Mouse (Mus musculus) liver, embryonic 14.5 days (tissue): ENCODE measurements around the gene Olfr933. TPM values are rescaled to one million over a fixed set of nuclear protein-coding genes. Genes with fewer than 3 reads are reported as not detected.

Source experiments
- ATAC-seq: fragments of 200-750 bp; cut with Nextera tagmentation; 2 replicates; pipeline ENCODE4 v1.8.0; 2017; ENCODE audit warnings: moderate number of reproducible peaks, mild to moderate bottlenecking, moderate library complexity; ENCODE audit not compliant: insufficient read depth
- DNase-seq, 3 experiments: peaks; one replicate each; pipeline ENCODE4 v3.0.0-alpha.2; 2012 to 2013; ENCODE audit warnings: low read depth in 3 of 3, low spot score in 3 of 3
- H3K27ac ChIP-seq: fragments of 300-500 bp; sonication (generic); 2 replicates; pipeline ENCODE4 v1.5.1; 2014; ENCODE audit warnings: moderate library complexity, mild to moderate bottlenecking, control low read depth, inconsistent platforms
- H3K27me3 ChIP-seq: fragments of 300-500 bp; sonication (generic); 2 replicates; pipeline ENCODE4 v1.6.1; 2014; ENCODE audit warnings: mild to moderate bottlenecking, low read length, moderate library complexity; ENCODE audit not compliant: control insufficient read depth, insufficient read depth
- H3K36me3 ChIP-seq: fragments of 300-500 bp; sonication (generic); replicated peaks from 2 replicates; pipeline ENCODE4 v1.6.1; 2014; ENCODE audit warnings: low read depth; ENCODE audit not compliant: control insufficient read depth, insufficient read depth
- H3K4me1 ChIP-seq, 2 experiments: fragments of 200-500 bp in 1 of 2; fragments of 300-500 bp in 1 of 2; sonication (generic) in 1 of 2; replicated peaks; 2 replicates each; pipeline ENCODE4 v1.6.1; 2012 to 2014; ENCODE audit warnings: antibody characterized with exemption in 1 of 2, inconsistent platforms in 1 of 2, low read length in 1 of 2; ENCODE audit not compliant: control insufficient read depth in 2 of 2, insufficient read depth in 2 of 2
- H3K4me2 ChIP-seq: fragments of 300-500 bp; sonication (generic); 2 replicates; pipeline ENCODE4 v1.6.1; 2014; ENCODE audit warnings: low read depth, mild to moderate bottlenecking, control low read depth, moderate library complexity
- H3K4me3 ChIP-seq, 2 experiments: fragments of 200-500 bp in 1 of 2; fragments of 300-500 bp in 1 of 2; sonication (generic) in 1 of 2; 2 replicates each; pipeline ENCODE4 v1.5.1; 2012 to 2014; ENCODE audit warnings: low read depth in 2 of 2, low read length in 2 of 2, mild to moderate bottlenecking in 2 of 2, control low read depth in 1 of 2, inconsistent platforms in 1 of 2, moderate library complexity in 1 of 2; ENCODE audit not compliant: insufficient read depth in 1 of 2
- H3K9ac ChIP-seq: fragments of 300-500 bp; sonication (generic); replicated peaks from 2 replicates; pipeline ENCODE4 v1.6.1; 2014; ENCODE audit warnings: mild to moderate bottlenecking, control low read depth, moderate library complexity
- H3K9me3 ChIP-seq: fragments of 300-500 bp; sonication (generic); 2 replicates; pipeline ENCODE4 v1.6.1; 2016; ENCODE audit warnings: low read length, mixed read lengths; ENCODE audit not compliant: control insufficient read depth
- CTCF ChIP-seq: IDR thresholded peaks from 2 replicates; pipeline ENCODE4 v1.5.1; 2016; ENCODE audit warnings: antibody characterized with exemption, low read depth, control low read depth
- EP300 ChIP-seq: IDR thresholded peaks from 2 replicates; pipeline ENCODE4 v1.6.1; 2016; ENCODE audit warnings: antibody characterized with exemption, low read depth
- WGBS: fragments of 180-500 bp; shearing (Covaris S2); extraction: QIAGEN DNeasy Blood & Tissue Kit; methylation state at CpG from one replicate; pipeline ENCODE4 v1.1.7; 2014; ENCODE audit not compliant: insufficient replicate concordance; 5-methylcytosine and 5-hydroxymethylcytosine counted together
- polyA plus RNA-seq, 2 experiments: library from polyadenylated mRNA; depleted of rRNA in 1 of 2; stranded (reverse) in 1 of 2; unstranded in 1 of 2; fragments of >200 nt; fragmentation: Nextera tagmentation in 1 of 2; extraction: Ambion mirVana in 1 of 2; gene quantifications; 2 replicates each; pipeline versions ENCODE4 v1.2.1 to v1.2.3; 2012 to 2014

Gene Olfr933
- polyA plus RNA-seq, 2 experiments = not detected

GRCm38 (mm10) chr9:38999583-38999982 is 27.5 kb downstream of the Olfr933 start, which contains the start of gene Olfr935:
Olfr935 (minus strand) TSS chr9:38999683.
- WGBS = 47% methylated on average over 2 of the region's 2 CpGs

DNA sequence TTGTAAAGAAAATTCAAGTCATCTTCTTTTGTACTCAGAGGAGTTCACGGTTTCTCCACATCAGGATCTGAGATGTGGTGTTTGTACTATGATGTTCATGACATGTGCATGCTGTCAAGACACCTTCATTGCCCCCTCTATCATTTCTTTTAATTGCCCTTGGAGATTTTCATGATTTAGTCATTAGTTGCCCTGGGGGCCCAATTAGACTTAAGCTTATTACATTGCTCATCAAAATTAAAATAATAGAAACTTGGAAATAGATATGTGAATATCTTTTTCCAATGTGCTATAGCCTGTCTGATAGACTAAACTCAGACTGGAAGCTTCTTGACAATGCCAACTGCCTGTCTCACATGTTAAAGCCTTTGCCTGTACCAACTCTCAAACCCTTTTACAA is 51.2 kb downstream of the Olfr933 start, which contains the start of gene Olfr146:
Gene Olfr146, minus strand, starts transcription at position 101 of the 400 bp plus-strand sequence.
- no peak for TF ChIP-seq EP300
- H3K9ac ChIP-seq = no peak within 1 kb of the TSS
- DNase-seq = no peak
- 33% methylated on average over 1 of the region's 1 CpGs for WGBS
- no peak within 1 kb of the TSS for H3K4me2 ChIP-seq
- H3K4me1 ChIP-seq = no peaks in the 10 kb centered on the region
- H3K4me3 ChIP-seq = no peak within 1 kb of the TSS
- no peaks in the 10 kb centered on the region for H3K36me3 ChIP-seq
- H3K27me3 ChIP-seq = no peaks in the 10 kb centered on the region
- no peak for ATAC-seq
- H3K27ac ChIP-seq = no peak within 1 kb of the TSS
- no peaks in the 10 kb centered on the region for H3K9me3 ChIP-seq

More at GRCm38 (mm10) chr9:38999583-38999982, 27.5 kb downstream of the Olfr933 start, which contains the start of gene Olfr935:
- no peaks in the 10 kb centered on the region for H3K27me3 ChIP-seq
- DNase-seq = no peak
- no peaks in the 10 kb centered on the region for H3K36me3 ChIP-seq
- TF ChIP-seq EP300 (no peak), CTCF (no peak)
- no peak within 1 kb of the TSS for H3K4me3 ChIP-seq
- ATAC-seq = no peak
- H3K4me2 ChIP-seq = no peak within 1 kb of the TSS
- H3K9ac ChIP-seq = no peak within 1 kb of the TSS
- no peak within 1 kb of the TSS for H3K27ac ChIP-seq
- no peaks in the 10 kb centered on the region for H3K9me3 ChIP-seq
- H3K4me1 ChIP-seq = no peaks in the 10 kb centered on the region

Other genes starting within 250 kb of the Olfr933 start
- 0.03 and 0.04 TPM in 2 replicates for gene Olfr920, start 220.0 kb upstream of the Olfr933 start, polyA plus RNA-seq (2012; rRNA removed)
- not detected in 2 replicates for gene Olfr920, start 220.0 kb upstream of the Olfr933 start, polyA plus RNA-seq (2014; fragmentation: Nextera tagmentation; extraction: Ambion mirVana)
- not detected in 2 replicates for gene Olfr921, start 199.2 kb upstream of the Olfr933 start, polyA plus RNA-seq (2012; rRNA removed)
- gene Olfr921, start 199.2 kb upstream of the Olfr933 start, polyA plus RNA-seq (2014; fragmentation: Nextera tagmentation; extraction: Ambion mirVana) = not detected in 2 replicates
- gene Olfr922, start 157.7 kb upstream of the Olfr933 start, polyA plus RNA-seq (2012; rRNA removed) = not detected in 2 replicates
- gene Olfr922, start 157.7 kb upstream of the Olfr933 start, polyA plus RNA-seq (2014; fragmentation: Nextera tagmentation; extraction: Ambion mirVana) = not detected in 2 replicates
- not detected in 2 replicates for gene Olfr923, start 145.8 kb upstream of the Olfr933 start, polyA plus RNA-seq (2012; rRNA removed)
- gene Olfr923, start 145.8 kb upstream of the Olfr933 start, polyA plus RNA-seq (2014; fragmentation: Nextera tagmentation; extraction: Ambion mirVana) = not detected in 2 replicates
- gene Olfr924, start 127.9 kb upstream of the Olfr933 start, polyA plus RNA-seq (2012; rRNA removed) = not detected in 2 replicates
- not detected in 2 replicates for gene Olfr924, start 127.9 kb upstream of the Olfr933 start, polyA plus RNA-seq (2014; fragmentation: Nextera tagmentation; extraction: Ambion mirVana)
- not detected in 2 replicates for gene Olfr26, start 117.3 kb upstream of the Olfr933 start, polyA plus RNA-seq (2012; rRNA removed)
- not detected in 2 replicates for gene Olfr26, start 117.3 kb upstream of the Olfr933 start, polyA plus RNA-seq (2014; fragmentation: Nextera tagmentation; extraction: Ambion mirVana)
- not detected in 2 replicates for gene Olfr926, start 95.2 kb upstream of the Olfr933 start, polyA plus RNA-seq (2012; rRNA removed)
- gene Olfr926, start 95.2 kb upstream of the Olfr933 start, polyA plus RNA-seq (2014; fragmentation: Nextera tagmentation; extraction: Ambion mirVana) = not detected in 2 replicates
- gene Olfr930, start 42.5 kb upstream of the Olfr933 start, polyA plus RNA-seq (2012; rRNA removed) = not detected in 2 replicates
- not detected in 2 replicates for gene Olfr930, start 42.5 kb upstream of the Olfr933 start, polyA plus RNA-seq (2014; fragmentation: Nextera tagmentation; extraction: Ambion mirVana)
- gene Olfr934, start 16.0 kb downstream of the Olfr933 start, polyA plus RNA-seq (2012; rRNA removed) = not detected in 2 replicates
- not detected in 2 replicates for gene Olfr934, start 16.0 kb downstream of the Olfr933 start, polyA plus RNA-seq (2014; fragmentation: Nextera tagmentation; extraction: Ambion mirVana)
- not detected in 2 replicates for gene Olfr935, start 27.4 kb downstream of the Olfr933 start, polyA plus RNA-seq (2012; rRNA removed)
- gene Olfr935, start 27.4 kb downstream of the Olfr933 start, polyA plus RNA-seq (2014; fragmentation: Nextera tagmentation; extraction: Ambion mirVana) = not detected in 2 replicates
- gene Olfr146, start 51.1 kb downstream of the Olfr933 start, polyA plus RNA-seq (2012; rRNA removed) = not detected in 2 replicates
- gene Olfr146, start 51.1 kb downstream of the Olfr933 start, polyA plus RNA-seq (2014; fragmentation: Nextera tagmentation; extraction: Ambion mirVana) = not detected in 2 replicates
- gene Olfr937, start 92.6 kb downstream of the Olfr933 start, polyA plus RNA-seq (2012; rRNA removed) = not detected in 2 replicates
- gene Olfr937, start 92.6 kb downstream of the Olfr933 start, polyA plus RNA-seq (2014; fragmentation: Nextera tagmentation; extraction: Ambion mirVana) = not detected in 2 replicates
- gene Olfr938, start 106.6 kb downstream of the Olfr933 start, polyA plus RNA-seq (2012; rRNA removed) = not detected in 2 replicates
- not detected in 2 replicates for gene Olfr938, start 106.6 kb downstream of the Olfr933 start, polyA plus RNA-seq (2014; fragmentation: Nextera tagmentation; extraction: Ambion mirVana)
- gene Olfr27, start 155.8 kb downstream of the Olfr933 start, polyA plus RNA-seq (2012; rRNA removed) = not detected in 2 replicates
- gene Olfr27, start 155.8 kb downstream of the Olfr933 start, polyA plus RNA-seq (2014; fragmentation: Nextera tagmentation; extraction: Ambion mirVana) = not detected in 2 replicates
- not detected in 2 replicates for gene Olfr943, start 194.0 kb downstream of the Olfr933 start, polyA plus RNA-seq (2012; rRNA removed)
- gene Olfr943, start 194.0 kb downstream of the Olfr933 start, polyA plus RNA-seq (2014; fragmentation: Nextera tagmentation; extraction: Ambion mirVana) = not detected in 2 replicates
- not detected in 2 replicates for gene Olfr944, start 229.6 kb downstream of the Olfr933 start, polyA plus RNA-seq (2012; rRNA removed)
- gene Olfr944, start 229.6 kb downstream of the Olfr933 start, polyA plus RNA-seq (2014; fragmentation: Nextera tagmentation; extraction: Ambion mirVana) = not detected in 2 replicates